Mouse (Mus musculus) cortical plate, adult 2 months (tissue): ENCODE results near the gene Atp13a1.
A peak's percentile ranks its signal among the peaks of the same experiment; 100 is the strongest.

Source experiments
- CTCF ChIP-seq: fragments of 200-500 bp; IDR thresholded peaks from 2 replicates; pipeline ENCODE4 v1.5.1; 2011; ENCODE audit warnings: mild to moderate bottlenecking, control low read depth, low read length; ENCODE audit not compliant: insufficient read depth; ENCODE audit errors: extremely low read depth
- POLR2A ChIP-seq: fragments of 200-500 bp; IDR thresholded peaks from 2 replicates; pipeline ENCODE4 v1.6.1; 2011; ENCODE audit warnings: mild to moderate bottlenecking, low read length, control low read depth; ENCODE audit not compliant: insufficient read depth; ENCODE audit errors: extremely low read depth

- TF ChIP-seq CTCF (no peak), POLR2A (peak; percentile 83)
Observed at GRCm38 (mm10) chr8:69790773-69791367, at the start of gene Atp13a1, which contains the start of gene Zfp866.
